Mouse (Mus musculus) CH12.LX (cell line): ENCODE data around the gene Klhl3.

Source experiments
- CTCF ChIP-seq, 2 experiments: IDR thresholded peaks in 1 of 2; conservative IDR thresholded peaks in 1 of 2; 2 replicates each; pipeline ENCODE4 v1.5.1; 2011 to 2012; ENCODE audit warnings: low read depth in 2 of 2, low read length in 2 of 2, improper control_type of control experiment in 1 of 2, inconsistent platforms in 1 of 2, mild to moderate bottlenecking in 1 of 2, moderate library complexity in 1 of 2
- EP300 ChIP-seq: IDR thresholded peaks from 2 replicates; pipeline ENCODE4 v1.6.1; 2011; ENCODE audit warnings: low read length, improper control_type of control experiment
- MAX ChIP-seq: IDR thresholded peaks from 2 replicates; pipeline ENCODE4 v1.6.1; 2011; ENCODE audit warnings: low read length, improper control_type of control experiment
- PAX5 ChIP-seq: IDR thresholded peaks from 2 replicates; pipeline ENCODE4 v1.6.1; 2012; ENCODE audit warnings: low read length, inconsistent platforms, mixed read lengths
- ZC3H11A ChIP-seq: IDR thresholded peaks from 2 replicates; pipeline ENCODE4 v1.6.1; 2012; ENCODE audit warnings: low read depth, mild to moderate bottlenecking, inconsistent platforms, low read length, improper control_type of control experiment

DNA sequence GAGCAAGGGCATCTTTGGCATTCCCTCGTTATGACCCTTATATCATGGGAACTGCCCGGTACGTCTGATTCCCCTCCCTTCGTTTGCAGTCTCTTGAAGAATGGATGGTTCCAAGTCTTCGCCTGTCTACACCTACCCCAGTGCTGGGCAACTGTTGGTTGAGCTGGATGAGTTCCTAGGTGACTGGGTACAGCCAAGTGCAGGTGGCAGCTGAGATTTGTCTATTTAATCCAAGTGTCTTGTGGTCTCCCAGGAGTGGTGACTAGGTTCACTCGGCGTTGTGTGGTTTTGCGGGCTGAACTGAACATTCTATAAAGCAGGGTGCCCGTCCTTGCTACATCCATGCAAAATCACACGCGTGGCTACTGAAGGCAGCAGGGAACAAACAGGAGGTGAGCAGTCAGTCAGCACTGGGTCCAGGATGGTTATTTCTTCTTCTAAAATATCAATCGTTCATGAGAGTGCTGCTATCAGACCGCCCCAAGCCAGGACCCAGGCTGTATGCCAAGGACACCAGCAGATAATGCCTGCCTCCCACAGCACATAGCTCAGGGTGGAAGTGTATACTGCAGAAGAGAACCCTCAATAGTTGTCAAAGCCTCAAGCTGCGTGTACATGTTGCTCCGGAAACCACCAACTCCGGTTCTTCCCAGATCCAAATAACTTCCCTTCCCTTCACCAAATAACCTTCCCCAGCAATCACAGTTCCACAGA lies 87.5 kb downstream of the Klhl3 start:
- TF ChIP-seq ZC3H11A, result no peak
- TF ChIP-seq PAX5, result no peak
- no peak for TF ChIP-seq MAX
- TF ChIP-seq EP300, result no peak
- TF ChIP-seq CTCF (conservative IDR thresholded peaks at IDR 0.05 in 1 of 2, IDR thresholded peaks at IDR 0.05 in 1 of 2; ENCODE audit: low read depth in 2 of 2, low read length in 2 of 2), result no peak
